Mouse (Mus musculus) thymus, postnatal 0 days (tissue): Measurements from ENCODE around the gene Gramd1a. TPM values are rescaled to one million over a fixed set of nuclear protein-coding genes. Genes with fewer than 3 reads are reported as not detected.

Experiments
- DNase-seq: peaks from one replicate; pipeline ENCODE4 v3.0.0-alpha.2; 2015; ENCODE audit warnings: low spot score
- polyA plus RNA-seq: library from polyadenylated mRNA; unstranded; fragments of >200 nt; fragmentation: Nextera tagmentation; extraction: Ambion mirVana; gene quantifications from 2 replicates; pipeline ENCODE4 v1.2.1, GENCODE M21; 2015

The Gramd1a gene
- polyA plus RNA-seq: 76.8 and 79.0 TPM in 2 replicates

DNA sequence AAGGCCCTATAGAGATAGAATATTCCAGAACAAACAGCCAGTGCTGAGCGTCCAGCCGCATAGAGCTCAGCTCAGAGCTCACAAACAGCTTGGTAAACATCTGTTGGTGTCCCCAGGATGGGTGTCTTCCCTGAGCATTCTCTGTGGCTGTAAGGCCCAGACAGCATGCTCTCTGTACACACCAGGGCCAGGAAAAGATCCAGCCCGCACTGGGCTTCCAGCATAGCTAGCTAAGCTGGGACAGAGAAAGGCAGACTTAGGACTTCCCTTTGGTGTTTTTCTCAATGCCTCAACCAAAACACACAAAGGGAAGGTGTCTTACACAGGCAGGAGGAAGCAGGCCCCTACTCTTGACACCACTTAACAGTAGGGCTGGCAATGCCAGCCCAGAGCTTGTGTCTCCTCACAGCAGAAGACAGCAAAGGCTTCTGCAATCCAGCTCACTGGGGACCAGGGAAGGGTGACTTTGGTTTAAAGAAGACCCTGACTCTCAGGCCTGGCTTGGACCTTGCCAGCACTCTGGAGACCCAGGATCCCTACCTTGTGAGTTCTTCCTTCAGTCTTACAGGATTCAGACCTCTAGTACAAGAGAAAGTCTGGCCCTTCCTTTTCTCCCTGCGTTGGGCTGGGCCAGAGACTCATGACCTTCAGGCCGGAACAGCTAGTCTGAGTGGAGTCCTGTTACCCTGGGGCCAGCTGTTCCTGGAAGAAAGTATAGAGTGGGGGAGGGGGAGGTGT is at the start of gene Gramd1a:
Gene Gramd1a, minus strand, starts transcription at position 601 of the 738 bp plus-strand sequence.
- DNase-seq: peak; percentile 37

DNA sequence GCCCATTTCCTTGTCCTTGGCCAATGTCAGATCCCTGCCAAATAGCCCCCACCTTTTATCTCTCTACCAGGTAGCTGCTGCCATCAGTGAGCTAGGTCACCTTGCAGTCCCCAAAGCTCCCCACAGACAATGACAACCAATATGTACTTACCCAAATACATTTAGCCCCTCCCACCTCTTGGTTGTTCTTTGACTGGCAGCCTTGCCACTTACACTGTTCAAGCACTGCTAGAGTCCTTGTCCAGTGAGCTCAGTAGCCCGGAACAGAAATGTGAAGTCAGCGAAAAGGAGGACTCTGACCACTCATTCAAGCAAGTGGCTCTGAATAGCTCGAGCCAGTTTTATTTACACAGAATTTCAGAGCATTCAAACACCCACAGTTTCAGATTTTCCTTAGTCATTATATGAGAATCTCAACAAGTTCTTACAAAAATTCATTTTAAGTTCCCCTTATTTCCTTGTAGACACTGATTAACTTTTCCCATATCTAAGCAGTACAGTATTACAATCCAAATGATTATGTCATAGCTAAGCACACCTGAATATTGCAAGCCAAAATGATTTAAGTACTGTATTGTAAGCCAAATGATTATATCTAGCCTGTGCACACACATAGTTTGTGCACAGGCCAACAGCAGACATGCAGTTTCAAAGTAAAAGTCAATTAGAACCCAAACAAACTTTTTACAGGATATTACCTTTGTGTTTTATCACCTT is 40.1 kb upstream of the Gramd1a start:
- no peak for DNase-seq

DNA sequence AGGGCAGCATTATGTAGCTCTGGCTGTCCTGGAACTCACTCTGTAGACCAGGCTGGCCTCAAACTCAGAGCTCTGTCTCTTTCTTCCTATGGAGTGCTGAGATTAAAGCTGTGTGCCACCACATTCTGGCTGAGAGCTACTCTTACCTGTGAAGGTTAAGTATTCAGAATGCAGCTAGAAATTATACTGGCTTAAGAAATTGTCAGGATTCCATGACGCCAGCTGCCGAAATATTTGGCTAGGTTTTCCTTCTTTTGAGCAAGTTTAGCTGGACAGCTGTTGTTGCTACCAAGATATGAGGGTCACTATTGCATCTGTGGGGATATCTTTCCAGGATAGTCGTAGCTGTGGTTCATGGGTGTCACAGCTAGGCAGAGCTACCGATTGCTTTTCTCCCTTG is 29.0 kb upstream of the Gramd1a start:
- no peak for DNase-seq

DNA sequence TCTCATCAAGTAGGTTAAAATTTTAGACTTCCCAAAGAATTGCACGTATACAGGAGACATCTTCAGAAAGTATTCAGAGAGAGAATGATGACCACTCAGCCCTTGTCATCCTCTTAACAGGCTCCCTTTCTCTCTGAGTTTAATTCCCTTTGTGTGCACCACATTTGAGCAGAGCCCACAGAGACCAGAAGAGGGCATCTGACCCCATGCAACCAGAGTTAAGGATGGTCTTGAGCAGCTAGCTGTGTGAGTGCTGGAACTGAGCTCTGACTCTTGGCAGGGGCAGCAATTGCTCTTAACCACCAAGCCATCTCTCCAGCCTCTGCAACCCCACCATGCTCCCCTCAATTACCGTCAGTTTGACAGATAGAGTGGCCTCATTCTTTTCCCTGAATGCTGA is 27.2 kb upstream of the Gramd1a start:
- DNase-seq: no peak

DNA sequence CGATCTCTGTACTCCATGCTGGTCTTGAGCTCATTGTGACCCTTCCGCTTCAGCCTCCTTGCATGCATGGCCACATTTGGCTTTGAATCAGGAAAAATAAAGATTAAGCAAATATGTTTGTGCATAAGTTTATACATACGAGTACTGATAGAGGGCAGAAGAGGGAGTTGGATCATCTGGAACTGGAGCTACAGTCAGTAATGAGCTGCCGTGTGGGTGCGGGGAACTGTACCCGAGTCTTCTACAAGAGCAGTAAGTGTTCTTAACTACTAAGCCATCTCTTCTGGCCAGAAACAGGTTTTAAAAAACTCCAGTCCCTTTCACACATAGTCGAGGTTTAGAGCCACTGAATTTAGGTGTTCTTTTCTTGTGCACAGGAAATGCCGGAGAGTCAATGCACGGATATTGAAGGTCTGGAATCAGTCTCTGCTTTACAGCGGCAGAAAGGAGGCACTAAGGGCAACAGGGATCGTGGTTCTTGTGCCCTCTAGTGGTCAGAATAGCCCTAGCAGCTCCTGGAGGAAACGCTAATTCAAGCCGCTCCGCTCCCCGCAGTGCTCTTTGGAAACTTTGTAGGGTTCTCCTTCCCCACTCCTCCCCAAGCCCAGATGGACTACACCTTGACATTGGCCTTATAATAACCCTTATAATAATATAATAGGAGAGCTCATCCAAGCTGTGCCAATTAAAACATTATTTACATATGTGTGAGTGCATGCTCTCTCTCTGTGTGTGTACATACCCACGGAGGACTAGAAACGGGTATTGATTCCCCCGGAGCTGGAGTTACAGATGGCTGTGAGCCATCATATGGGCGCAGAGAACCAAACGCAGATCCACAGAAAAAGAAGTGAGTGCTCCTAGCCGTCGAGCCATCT is 21.4 kb upstream of the Gramd1a start:
- peak; percentile 80 for DNase-seq

DNA sequence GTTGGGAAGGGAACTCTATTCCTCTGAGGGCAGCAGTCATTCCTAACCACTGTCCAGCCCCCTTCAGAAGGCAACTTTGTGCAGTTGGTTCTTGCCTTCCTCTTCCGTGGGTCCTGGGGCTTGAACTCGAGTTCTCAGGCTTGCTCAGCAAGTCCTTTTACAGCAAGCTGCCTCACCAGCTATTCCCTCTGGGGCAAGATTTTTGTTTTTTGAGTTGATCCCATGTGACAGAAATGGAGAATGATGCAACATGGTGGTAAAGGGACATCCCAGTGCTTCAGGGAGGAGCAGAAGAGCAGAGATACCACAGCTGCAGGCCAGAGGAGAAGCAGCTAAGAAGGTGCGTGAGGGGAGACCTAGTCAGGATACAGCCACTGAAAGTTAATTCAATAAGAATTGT is 19.4 kb upstream of the Gramd1a start:
- DNase-seq: no peak

DNA sequence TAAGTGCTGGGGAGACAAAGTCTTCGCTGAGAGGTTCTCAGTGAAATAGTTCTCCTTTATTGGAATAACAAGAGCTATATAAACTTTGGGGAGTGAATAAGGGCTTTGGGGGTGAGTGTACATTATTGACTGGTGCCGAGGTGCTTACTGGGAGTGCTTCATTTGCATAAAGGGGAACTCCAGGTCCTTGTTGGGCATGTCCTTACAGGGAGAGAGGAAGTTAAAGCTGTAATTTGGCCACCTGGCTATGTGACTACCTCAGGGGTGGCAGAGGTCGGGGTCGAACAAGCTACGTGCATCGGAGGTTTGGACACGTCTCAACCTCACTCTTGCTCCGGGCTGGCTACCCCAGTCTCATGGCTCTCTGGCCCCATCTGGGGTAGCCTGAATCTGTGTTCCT is 18.8 kb upstream of the Gramd1a start:
- no peak for DNase-seq

DNA sequence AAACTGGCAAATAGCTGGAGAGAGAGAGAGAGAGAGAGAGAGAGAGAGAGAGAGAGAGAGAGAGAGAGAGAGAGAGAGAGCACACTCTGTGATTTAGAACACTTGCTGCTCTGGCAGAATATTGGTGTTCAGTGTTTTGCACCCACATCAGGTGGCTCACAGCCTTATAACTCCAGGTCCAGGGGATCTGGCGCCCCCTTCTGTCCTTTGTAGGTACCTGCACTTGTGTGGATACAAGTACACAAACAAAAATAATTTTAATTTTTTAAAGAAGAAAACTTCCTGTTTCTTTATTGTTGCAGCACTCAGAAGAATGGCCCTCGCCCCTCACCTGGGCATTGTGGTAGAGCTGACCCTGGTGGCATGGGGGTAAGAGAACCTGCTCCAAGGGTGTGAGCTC is 16.5 kb upstream of the Gramd1a start:
- DNase-seq: peak; percentile 81

DNA sequence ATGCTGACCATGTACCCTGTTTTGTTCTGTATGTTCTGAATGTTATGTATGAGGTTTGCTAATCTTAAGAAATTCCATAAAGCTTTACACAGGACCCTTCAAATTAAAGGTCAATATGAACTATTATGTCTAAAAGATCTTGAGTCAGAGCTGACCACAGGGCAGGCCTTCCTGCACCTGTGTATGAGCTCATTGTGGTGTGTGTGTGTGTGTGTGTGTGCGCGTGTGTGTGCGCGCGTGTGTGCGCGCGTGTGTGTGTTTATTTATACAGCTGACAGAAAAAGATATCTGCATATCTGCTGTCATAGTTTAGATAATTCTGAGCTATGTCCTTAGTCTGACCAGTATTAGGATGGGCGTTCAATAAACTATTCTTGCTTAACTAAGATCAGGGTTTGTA is 14.8 kb upstream of the Gramd1a start:
- DNase-seq: no peak

DNA sequence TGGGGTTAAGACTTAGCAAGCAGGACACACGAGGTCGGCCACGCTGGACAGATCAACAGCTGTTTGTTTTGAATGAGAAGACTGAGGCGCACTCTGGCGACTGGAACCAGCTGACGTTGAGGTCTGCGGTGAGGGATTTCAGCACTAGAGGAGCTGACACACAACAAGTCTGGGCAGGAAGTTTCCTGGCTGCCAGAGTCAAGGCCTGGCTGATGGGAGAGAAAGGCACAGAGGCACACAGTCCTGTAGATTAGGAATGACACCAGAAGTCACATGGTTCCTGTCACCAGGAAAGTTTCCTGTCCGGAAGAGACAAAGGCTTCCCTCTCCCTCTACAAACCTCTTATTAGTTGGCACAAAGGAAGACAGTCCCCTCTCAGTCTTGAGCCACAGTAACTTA is 12.7 kb upstream of the Gramd1a start:
- DNase-seq: peak; percentile 73

DNA sequence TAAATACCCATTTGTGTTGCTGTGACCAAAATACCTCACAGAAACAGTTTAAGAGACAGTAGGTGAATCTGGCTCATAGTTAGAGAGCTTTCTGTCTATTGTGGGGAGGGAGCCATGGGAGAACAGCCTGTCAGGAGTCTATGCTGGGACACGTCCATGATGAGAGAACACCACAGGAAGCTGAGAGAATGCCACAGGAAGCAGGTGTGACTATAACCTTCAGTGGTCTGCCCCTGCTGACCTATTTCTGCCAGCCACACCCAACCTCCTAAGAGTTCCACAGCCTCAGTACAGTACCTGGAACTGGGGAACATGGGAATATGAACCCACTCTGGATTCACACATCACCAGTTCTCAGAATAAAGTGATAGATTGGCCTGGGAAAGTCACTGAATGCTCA is 9.1 kb upstream of the Gramd1a start:
- peak; percentile 52 for DNase-seq

DNA sequence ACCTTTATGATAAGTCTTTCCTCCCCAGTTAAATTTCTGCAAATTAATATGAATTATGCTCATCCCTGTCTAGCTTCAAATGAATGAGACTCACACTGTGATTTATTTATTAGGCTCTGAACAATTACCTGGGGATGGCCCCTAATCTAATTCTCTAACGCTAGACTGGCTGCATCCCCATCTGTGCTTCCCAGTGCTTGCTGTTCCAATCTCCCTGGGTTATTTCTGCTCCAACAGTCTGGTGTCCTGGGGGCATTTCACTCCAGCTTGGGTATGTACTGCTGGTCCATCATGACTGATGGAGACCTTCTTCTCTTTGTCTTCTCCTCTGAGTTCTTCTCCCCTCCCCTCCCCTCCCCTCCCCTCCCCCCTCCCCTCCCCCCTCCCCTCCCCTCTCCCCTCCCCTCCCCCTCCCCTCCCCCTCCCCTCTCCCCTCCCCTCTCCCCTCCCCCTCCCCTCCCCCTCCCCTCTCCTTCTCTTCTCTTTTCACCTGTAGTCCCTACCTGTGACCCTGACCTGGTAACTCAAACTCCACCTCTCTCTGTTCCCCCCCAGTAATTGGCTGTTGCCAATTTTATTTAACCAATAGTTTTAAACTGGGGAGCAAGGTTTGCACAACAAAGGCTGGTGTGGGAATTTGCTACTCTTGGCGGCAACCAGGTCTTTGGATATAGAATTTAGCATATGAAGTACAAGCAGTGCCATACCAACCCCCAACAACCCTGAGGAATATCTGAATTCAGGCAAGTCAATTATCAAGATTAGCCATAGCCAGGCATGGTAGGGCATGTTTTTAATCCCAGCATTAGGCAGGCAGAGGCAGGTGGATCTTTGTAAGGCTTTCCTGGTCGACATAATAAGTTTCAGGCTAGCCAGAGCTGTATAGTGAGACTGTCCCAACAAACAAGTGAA is 8.2 kb upstream of the Gramd1a start:
- no peak for DNase-seq

DNA sequence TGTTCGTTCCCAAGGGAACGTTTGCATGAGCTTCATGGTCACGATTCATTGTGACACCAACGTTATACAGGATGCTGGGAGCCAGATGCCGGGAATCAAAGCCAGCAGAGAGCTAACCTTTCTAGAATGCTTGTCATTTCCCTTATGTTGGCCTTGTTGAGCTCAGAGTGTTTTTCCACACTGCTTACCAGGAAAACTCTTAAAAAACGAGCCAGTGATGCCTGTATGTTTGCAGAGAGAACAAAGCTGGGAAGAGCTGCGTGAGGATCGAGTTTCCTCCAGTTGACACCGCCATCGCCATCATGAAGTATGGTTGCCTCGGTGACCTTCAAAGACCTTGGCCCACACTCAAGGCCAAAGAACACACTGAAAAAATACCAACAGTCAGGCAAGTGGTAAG is 6.6 kb upstream of the Gramd1a start:
- no peak for DNase-seq

DNA sequence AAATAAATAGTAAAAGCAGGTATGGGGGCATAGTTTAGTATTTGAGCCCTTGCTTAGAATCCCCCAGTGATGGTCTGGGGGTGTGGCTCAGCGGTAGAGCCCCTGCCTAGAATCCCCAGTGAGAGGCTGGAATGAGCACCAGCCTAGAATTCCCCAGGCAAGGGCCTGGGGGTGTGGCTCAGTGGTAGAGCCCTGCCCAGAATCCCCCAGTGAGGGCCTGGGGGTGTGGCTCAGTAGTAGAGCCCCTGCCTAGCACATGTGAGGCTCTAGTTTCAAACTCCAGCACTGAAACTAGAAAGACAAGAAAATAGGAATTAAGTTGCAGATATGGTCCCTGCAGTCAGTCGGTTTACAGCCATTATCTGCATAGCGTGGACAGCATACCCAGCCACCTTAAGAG is 6.1 kb upstream of the Gramd1a start:
- DNase-seq: no peak

DNA sequence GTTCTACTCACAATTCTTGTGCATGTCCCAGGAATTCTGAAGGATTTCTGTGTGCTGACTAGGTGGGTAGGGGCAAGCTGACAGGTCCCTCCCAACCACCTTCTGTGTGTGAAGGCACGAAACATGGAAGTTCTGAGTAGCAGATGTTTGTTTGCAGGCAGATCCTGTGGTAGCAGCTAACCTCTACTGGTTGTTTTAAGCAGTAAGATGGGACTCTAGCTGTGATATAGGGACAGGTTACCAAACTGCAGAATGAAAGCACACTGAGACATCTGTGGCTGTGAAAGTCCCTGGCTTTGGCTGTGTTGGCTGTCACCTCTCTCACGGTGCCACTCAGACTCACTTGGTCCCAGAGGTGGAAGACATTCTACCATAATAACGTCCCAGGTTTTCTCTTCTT is 5.5 kb upstream of the Gramd1a start:
- DNase-seq: no peak

DNA sequence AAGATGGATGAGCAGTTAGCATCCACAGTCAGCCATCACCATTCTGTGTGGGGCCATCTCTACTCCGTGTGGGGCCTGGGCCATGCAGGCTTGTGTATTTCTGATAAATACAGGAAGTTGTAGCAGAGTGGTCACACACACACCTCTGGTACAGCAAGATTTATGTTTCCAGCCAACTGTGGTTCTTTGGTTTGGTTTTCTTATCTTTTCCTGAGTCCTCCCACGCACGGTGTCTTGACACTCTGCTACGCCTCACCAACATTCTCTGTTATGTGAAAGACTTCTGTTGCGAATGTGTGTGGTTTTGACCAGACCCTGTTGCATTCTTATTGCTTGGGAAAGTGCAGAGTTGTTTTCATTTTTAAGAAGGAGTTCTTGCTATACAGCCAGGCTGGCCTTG is 5.1 kb upstream of the Gramd1a start:
- DNase-seq: no peak

DNA sequence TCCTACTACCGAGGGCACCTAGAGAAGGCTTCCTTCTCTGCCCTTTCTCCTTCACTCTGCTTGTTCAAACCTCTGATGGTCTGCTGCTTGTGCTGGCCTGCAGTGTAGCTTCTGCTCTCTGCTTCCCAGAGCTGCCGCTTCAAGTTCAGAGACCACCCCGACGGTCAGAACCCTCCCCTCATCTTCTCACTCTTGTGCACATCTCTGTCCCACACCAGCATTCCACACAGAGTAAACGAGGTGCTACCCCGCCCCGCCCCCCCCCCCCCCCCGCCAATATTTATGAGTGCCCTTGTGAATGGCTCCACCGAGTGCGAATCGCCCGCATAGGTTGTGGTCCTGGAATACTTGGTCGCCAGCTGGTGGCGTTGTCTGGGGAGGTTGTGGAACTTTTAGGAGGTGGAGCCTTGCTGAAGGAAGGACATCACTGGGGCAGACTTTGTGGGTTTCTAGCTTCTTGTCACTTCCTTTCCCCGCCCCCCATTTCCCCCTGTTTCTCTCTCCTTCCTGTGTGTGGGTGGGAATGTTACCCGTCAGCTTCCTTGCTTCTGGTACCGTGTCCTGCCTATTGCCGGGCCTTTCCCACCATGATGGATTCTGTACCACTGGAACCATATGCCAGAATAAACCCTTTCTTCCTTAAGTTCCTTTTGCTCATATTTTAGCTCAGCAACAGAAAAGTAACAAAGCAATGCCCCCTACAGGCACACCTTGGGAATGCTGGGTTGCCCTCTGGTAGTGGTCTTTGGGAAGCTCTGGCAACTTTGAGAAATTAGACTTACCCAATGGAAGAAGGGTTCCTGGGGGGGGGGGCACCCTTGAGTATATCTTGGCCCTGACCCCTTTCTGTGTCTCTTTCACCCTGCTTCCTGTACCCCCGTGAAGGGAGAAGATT is 585 bp upstream of the Gramd1a start:
- peak; percentile 81 for DNase-seq

DNA sequence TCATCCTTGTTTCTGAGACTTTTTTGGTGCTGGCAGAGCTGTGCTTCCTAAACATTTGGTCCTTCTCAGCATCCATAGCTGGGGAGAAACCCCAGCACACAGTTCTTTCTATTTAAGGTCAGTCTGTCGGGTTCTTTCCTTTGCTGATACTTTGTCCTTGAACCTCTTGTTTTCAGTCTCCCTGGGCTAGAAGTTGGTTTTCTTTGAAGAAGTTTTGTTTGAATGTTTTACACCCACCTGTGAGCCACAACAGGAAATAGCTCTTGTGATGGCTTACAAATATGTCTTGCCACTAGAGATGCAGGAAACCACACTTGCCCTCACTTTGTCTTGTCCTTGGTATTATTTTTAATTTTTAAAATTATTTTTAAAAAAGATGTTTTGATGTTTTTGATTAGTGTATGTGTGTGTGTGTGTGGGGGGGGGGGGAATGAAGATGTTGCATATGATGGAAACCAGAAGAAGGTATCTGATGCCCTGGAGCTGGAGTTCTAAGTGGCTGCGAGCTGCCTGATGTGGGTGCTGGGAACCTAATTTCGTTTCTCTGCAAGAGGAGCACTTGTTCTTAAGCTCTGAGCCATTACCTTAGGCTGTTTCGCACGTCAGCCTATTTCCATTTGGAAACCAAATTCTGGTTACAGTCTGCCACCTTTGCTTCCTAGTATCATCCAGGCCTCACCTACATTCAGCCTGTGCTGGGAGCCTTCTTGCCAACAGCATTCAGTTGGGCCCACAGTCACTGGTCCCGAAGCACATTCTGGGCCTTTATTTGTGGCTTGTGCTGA is 2.0 kb downstream of the Gramd1a start:
- peak; percentile 79 for DNase-seq
